Mouse (Mus musculus) erythroblast, adult 5-6 weeks (primary cell): ENCODE measurements around the gene Sh2b1. TPM values are rescaled to one million over a fixed set of nuclear protein-coding genes. Genes with fewer than 3 reads are reported as not detected.

Experiments
- ATAC-seq: replicated peaks from 2 replicates; pipeline ENCODE4 v1.8.0; 2016; ENCODE audit warnings: moderate number of reproducible peaks, mild to moderate bottlenecking, moderate TSS enrichment, inconsistent platforms; ENCODE audit not compliant: poor library complexity, low FRiP score, severe bottlenecking
- total RNA-seq, 2 experiments: library from RNA; stranded (forward) in 1 of 2; stranded (reverse) in 1 of 2; fragments of 150-400 nt in 1 of 2; fragments of 200-764, 138-1000 nt in 1 of 2; gene quantifications; 2 replicates each; pipeline versions ENCODE4 v1.2.3 to v1.2.4; 2015 to 2017; ENCODE audit warnings: low replicate concordance in 2 of 2

Sh2b1 gene
- total RNA-seq, 2 experiments from 2014 or later: 4.0 to 19.6 TPM

- ATAC-seq: no peak
These were observed 16.2 kb downstream of the Sh2b1 start for GRCm38 (mm10) chr7:126458844-126459618.

DNA sequence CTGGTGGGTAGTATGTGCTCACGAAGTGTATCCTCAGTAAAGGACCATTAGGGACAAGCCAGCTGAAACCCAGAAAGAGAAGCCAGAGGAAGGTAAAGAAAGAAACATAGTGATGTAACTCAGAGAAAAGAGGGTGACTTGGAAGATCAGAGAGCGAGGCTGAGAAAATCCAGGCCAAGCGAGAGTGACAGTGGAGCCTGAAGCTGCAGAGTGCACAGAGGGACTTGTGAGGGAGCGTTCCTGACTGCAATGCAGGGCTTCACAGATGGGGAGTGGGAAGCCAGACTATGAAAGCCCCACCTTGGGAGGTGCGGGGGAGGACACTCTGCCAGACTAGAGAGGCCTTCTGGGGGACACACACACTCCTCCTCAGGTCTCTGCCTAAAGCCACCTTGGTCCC is 17.0 kb downstream of the Sh2b1 start:
- no peak for ATAC-seq

DNA sequence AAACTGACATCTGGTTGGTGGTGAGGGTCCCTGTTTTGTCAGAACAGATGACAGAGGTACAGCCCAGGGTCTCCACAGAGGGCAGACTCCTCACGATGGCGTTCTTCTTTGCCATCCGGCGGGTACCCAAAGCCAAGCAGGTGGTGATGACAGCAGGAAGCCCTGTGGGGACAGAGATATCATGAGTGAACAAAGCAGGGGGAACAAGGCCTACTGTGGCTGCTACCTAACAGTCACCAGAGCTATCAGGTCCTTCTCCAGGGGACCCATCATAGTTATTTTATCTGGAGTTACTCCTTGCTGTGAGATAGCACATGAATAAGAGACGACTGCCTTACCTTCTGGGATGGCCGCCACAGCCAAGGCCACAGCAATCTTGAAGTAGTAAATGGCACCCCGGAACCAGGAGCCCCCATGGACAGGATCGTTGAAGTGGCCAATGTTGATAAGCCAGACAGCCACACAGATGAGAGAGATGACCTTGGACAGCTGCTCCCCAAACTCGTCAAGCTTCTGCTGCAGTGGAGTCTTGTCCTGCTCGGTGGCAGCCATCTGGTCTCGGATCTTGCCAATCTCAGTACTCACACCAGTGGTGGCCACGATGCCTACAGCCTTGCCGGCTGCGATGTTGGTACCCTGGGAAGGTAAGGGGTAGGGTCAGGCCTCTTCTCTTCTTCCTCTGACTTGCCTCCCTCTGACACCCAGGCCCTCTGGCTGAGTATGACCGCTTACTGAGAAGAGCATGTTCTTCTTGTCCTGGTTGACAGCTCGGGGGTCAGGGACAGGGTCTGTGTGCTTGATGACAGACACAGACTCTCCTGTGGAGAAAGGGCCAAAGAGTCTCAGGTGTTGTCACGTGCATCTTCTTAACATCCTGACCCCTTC is 18.6 kb downstream of the Sh2b1 start:
- no peak for ATAC-seq

DNA sequence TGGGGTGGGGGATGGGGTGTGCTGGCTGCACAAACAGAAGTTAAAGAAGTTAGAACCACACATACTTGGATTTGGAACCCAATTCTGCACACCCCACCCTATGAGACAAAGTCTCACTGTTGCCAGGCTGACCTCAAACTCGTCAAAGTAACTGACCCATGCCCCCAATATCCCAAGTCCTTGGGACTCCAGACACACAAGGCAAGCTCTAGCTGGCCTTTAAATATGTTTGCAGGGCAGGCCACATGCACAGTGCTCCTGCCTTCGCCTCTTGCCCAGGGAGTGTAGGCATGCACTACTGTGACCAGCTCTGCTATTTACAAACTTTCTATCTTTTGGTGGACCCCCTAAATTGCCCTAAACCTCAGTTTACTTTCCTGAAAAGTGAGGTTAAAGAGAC is 20.0 kb downstream of the Sh2b1 start:
- no peak for ATAC-seq

- ATAC-seq: no peak
These were observed 21.4 kb downstream of the Sh2b1 start for GRCm38 (mm10) chr7:126453861-126454260.

DNA sequence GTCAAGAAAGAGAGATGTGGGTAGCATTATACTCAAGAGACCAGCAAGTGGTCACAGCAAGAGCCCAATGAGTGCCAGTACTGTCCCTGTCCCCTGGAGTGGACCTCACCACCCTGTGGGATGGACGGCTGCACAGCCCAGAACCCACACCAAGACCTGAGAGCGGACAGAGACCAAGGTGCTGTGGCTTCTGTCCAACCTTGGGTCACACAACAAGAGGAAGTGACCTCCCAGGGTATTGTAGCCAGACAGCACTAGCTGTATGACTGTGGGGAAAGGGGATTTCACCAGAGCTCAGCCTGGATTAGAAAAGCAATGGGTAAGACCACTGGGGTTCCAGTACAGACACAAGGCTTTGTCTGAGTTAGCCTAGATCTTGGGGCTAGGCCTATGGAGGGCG is 23.0 kb downstream of the Sh2b1 start:
- ATAC-seq: no peak

GRCm38 (mm10) chr7:126450641-126451040 is 24.6 kb downstream of the Sh2b1 start:
- no peak for ATAC-seq

DNA sequence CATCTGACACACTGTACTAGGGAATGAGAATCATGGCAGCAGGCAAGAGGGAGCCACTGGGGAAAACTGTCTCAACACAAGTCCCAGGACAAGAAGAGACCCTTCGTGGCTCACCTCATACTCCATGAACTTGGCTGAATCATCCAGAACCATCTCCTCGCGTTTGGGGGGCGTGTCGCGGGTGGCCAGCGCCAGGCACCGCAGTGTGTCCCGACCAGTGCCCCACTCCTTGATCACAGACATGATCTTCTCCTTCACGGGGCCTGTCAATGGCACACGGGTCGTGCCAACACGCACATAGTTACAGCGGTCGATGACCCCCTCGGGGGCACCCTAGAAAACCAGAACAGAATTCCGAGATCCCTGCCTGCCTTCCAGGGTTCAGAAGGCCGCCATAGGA is 25.2 kb downstream of the Sh2b1 start:
- ATAC-seq: no peak

GRCm38 (mm10) chr7:126448481-126448880 is 26.7 kb downstream of the Sh2b1 start:
- ATAC-seq: no peak

DNA sequence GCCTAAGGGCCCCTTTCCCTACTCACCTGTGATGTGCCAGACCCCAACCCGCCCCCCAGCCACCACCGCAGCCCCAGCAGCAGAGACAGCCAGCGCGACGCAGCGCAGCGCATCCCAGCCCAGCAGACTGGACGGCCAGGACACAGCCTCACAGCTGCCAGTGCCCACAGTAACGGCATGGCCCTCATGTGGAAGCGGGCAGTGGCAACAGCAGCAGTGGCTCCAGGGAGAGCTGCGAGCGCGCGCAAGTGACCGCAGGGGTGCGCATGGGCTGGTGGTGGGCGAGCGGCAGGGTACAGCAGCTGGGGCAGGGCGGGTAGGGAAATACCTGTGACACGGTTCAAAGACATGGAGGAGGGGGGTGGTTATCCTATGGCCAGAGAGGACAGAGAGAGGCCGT is 29.0 kb downstream of the Sh2b1 start:
- no peak for ATAC-seq

GRCm38 (mm10) chr7:126445104-126445815 is 30.0 kb downstream of the Sh2b1 start:
- no peak for ATAC-seq

DNA sequence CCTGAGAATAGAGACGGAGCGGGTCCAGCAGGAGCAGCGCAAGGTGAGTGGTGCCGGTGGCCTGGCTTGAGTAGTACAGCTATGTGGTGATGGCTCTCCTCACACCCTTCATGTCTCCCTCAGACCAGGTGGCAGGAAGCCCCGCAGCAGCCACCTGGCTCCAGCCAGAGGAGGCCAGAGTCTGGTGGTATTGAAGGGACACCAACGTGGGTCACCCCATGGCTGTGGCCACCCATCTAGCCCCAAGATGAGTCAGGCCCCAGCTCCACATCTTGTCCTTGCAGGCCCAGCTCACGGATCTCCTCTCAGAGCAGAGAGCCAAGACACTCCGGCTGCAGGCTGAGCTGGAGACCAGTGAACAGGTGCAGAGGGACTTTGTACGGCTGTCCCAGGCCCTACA is 30.7 kb downstream of the Sh2b1 start:
- no peak for ATAC-seq

GRCm38 (mm10) chr7:126443997-126444396 is 31.2 kb downstream of the Sh2b1 start:
- no peak for ATAC-seq

GRCm38 (mm10) chr7:126440134-126440533 is 35.1 kb downstream of the Sh2b1 start:
- no peak for ATAC-seq

DNA sequence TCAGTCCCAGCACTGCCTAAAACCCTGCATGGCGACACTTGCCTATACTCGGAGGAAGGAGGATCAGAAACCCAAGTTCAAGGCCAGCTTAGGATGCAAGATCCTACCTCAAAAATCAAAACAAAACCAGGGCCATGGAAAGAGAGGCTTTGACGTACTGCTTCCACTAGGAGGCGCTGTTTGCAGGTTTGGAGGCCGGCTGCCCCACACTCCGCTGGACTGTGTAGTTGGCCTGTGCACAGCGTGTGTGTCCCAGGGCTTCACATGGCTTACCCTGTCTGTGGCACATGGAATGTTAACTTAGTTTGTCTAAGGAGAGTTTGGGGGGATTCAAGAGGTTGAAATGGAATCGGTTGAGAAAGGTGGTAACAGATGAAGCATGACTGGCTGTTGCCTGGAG is 38.4 kb downstream of the Sh2b1 start:
- ATAC-seq: peak; percentile 73

DNA sequence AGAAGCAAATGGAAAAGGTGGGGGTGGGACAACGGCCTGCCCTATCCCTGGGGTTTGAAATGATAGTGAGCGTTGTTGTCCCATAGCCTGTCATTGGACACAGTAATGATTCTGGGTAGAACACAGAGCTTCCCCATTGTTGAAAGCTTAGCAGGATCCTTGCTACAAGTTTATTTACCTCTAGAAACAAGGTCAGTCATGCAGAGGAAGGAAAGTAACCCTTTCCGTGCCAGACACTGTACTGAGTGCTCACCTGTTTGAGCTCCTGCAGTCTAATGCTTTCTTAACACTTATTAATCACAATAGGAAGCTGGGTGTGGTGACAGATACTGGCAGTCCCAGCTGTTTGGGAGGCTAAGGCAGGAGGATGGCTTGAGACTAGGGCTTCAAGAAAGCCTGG is 39.4 kb downstream of the Sh2b1 start:
- ATAC-seq: no peak

GRCm38 (mm10) chr7:126434726-126435125 is 40.5 kb downstream of the Sh2b1 start:
- ATAC-seq: no peak

DNA sequence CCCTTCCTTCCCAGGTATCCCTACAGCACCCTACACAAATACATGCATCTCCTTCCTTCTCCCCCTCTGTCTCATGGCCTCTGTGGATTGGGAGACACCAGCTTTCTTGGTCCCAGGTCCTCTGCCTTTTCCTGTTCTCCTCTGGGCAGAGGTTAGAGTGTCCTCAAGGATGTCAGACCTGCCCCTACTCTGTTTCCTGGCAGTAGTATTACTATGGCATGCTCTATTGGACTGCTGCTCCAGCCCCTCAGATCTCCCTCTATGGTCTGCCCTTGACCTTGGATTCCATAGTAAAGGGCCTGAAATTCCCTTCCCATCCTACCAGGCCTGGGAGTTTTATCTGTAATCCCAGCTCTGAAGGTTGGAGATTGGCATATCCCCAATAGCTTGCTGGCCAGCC is 45.1 kb downstream of the Sh2b1 start:
- no peak for ATAC-seq

- ATAC-seq: peak; percentile 18; the same call in 1 of the 2 replicates
These were observed 45.7 kb downstream of the Sh2b1 start for GRCm38 (mm10) chr7:126429503-126429898.
